Mouse (Mus musculus): ENCODE measurements around the gene Mrpl4.
"Not testable (repeated sequence)": the region's sequence is repeated elsewhere in the genome, so short reads cannot be mapped to it uniquely, and the experiment has no call there.

The Mrpl4 gene

DNA sequence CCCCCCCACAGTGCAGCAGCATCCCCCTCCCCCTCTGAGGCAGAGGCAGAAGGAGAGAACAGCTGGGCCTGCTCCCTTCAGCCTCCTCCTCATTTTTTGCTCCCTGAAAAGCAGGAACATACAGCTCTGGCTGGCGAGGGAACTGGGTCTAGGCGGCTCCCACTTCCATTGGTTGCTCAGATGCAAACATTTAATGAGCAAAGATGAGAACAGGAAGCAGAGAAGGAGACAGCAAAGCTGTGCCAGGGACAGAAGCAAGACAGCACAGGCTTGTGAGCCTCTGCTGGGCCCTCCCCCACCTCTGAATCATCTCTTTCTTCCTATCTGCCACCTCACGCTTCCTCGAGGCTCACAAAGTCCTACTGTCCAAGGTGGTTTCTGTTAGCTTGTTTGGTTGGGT is 38.8 kb downstream of the Mrpl4 start:
- DNase-seq (ENCODE audit: low spot score) = no peak

DNA sequence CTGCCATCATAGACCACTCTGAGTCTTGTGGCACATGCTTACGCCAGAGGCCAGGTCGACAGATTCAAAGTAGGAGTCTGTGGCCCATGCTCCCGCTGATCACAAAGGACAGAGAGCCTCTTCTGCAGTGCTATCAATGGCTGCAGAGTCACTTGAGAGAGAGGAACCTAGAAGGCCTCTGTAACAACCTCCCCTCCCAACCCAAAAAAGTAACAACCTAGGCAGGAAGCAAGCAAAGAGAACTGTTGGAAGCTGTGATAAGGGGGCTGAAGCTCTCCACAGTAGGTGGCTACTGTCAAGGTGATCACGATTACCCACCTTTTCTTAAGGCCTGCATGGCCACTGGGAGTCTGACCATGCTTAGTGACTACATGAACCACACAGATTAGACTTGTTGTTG is 41.0 kb downstream of the Mrpl4 start:
- no peak for DNase-seq (ENCODE audit: low spot score)

DNA sequence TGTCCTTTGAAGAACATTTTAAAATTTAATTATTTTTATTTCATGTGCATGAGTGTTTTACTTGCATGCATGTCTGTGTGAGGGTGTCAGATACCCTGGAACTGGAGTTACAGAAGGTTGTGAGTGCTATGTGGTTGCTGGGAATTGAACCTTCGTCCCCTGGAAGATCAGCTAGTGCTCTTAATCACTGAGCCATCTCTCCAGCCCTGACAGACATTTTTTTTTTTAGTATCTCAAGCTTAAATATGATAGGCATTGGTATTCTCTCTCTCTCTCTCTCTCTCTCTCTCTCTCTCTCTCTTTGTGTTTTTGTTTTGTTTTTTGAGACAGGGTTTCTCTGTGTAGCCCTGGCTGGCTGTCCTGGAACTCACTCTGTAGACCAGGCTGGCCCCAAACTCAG is 42.2 kb downstream of the Mrpl4 start:
- not testable (repeated sequence) for DNase-seq (ENCODE audit: low spot score)

DNA sequence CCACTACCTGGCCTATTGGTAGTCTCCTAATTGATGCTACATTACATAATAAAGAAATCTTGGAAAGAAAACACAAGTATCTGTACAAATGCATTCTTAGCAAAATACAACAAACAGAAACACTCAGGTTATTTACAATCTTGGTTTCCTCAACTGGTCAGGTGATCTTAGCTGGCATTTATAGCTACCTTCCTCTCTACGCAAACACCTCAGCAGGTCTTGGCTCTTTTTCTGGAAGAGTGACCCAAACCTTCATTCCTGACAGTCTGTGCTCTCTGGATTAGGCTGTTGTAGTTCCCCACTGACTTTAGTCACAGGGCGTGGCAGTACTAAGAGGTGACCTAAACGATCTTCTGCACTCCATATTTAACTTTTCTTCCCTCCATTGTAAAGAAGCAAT is 42.7 kb downstream of the Mrpl4 start:
- DNase-seq (ENCODE audit: low spot score) = no peak

DNA sequence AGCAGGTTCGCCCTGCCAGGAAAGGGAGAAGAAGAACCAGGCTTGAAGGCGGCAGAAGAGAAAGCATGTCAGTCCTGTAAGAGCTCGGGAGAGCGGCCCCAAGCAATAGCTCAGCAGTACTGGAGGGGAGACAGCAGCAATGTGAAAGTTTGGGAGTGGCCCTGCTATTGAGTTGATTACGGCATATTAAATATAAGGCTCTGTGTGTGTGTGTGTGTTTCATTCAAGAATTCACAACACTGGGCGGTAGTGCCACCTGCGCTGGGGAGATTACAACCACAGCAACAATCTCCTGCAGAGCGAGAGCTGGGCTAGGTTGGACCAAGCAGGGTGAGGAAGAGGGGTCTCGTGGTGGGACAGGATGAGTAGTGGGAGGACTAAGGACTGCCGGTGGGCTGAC is 49.0 kb downstream of the Mrpl4 start:
- DNase-seq (ENCODE audit: low spot score) = no peak
